Mouse (Mus musculus): Measurements from ENCODE around the gene Gm8947.

Gm8947 gene

GRCm38 (mm10) chr1:151228320-151228989 is 36.3 kb downstream of the Gm8947 start:
- DNase-seq: no peak

- no peak for DNase-seq
Measured at GRCm38 (mm10) chr1:151232346-151232745, 40.2 kb downstream of the Gm8947 start.

- no peak for DNase-seq
Measured at GRCm38 (mm10) chr1:151233756-151234155, 41.6 kb downstream of the Gm8947 start.

GRCm38 (mm10) chr1:151235574-151235973 is 43.4 kb downstream of the Gm8947 start:
- DNase-seq: no peak

GRCm38 (mm10) chr1:151236141-151236930 is 44.2 kb downstream of the Gm8947 start:
- DNase-seq: peak; percentile 24 to 44

- no peak for DNase-seq
Measured at GRCm38 (mm10) chr1:151237780-151238179, 45.6 kb downstream of the Gm8947 start.

GRCm38 (mm10) chr1:151243332-151243731 is 51.2 kb downstream of the Gm8947 start:
- DNase-seq: no peak
